Mouse (Mus musculus) midbrain, embryonic 14.5 days (tissue): ENCODE results near the gene Klhl42. TPM values are rescaled to one million over a fixed set of nuclear protein-coding genes. Genes with fewer than 3 reads are reported as not detected.
A peak's percentile ranks its signal among the peaks of the same experiment; 100 is the strongest.

Source experiments
- ATAC-seq: fragments of 200-750 bp; cut with Nextera tagmentation; 2 replicates; pipeline ENCODE4 v1.8.0; 2017; ENCODE audit warnings: moderate number of reproducible peaks, moderate library complexity; ENCODE audit not compliant: low FRiP score, low TSS enrichment
- DNase-seq: peaks from one replicate; pipeline ENCODE4 v3.0.0-alpha.2; 2015
- H3K27ac ChIP-seq: fragments of 300-500 bp; sonication (generic); replicated peaks from 2 replicates; pipeline ENCODE4 v1.5.1; 2014; ENCODE audit warnings: mild to moderate bottlenecking, low read depth, low read length, moderate library complexity
- H3K27me3 ChIP-seq: fragments of 300-500 bp; sonication (generic); 2 replicates; pipeline ENCODE4 v1.6.1; 2014; ENCODE audit warnings: low read length, control low read depth, mixed read lengths; ENCODE audit not compliant: control insufficient read depth, insufficient read depth
- H3K36me3 ChIP-seq: fragments of 300-500 bp; sonication (generic); 2 replicates; pipeline ENCODE4 v1.6.1; 2014; ENCODE audit warnings: low read length, control low read depth; ENCODE audit not compliant: control insufficient read depth, insufficient read depth
- H3K4me1 ChIP-seq: fragments of 300-500 bp; sonication (generic); 2 replicates; pipeline ENCODE4 v1.6.1; 2014; ENCODE audit warnings: mild to moderate bottlenecking, antibody characterized with exemption, low read length, control low read depth; ENCODE audit not compliant: control insufficient read depth, insufficient read depth
- H3K4me2 ChIP-seq: fragments of 300-500 bp; sonication (generic); 2 replicates; pipeline ENCODE4 v1.6.1; 2014; ENCODE audit warnings: mild to moderate bottlenecking, low read length, moderate library complexity
- H3K4me3 ChIP-seq: fragments of 300-500 bp; sonication (generic); replicated peaks from 2 replicates; pipeline ENCODE4 v1.5.1; 2014; ENCODE audit warnings: low read depth, low read length
- H3K9ac ChIP-seq: fragments of 300-500 bp; sonication (generic); replicated peaks from 2 replicates; pipeline ENCODE4 v1.6.1; 2014; ENCODE audit warnings: mild to moderate bottlenecking, low read length, moderate library complexity
- H3K9me3 ChIP-seq: fragments of 300-500 bp; sonication (generic); 2 replicates; pipeline ENCODE4 v1.6.1; 2016; ENCODE audit warnings: low read length, control low read depth, mixed read lengths; ENCODE audit not compliant: control insufficient read depth
- WGBS: fragments of 180-500 bp; shearing (Covaris S2); extraction: QIAGEN DNeasy Blood & Tissue Kit; methylation state at CpG from one replicate; pipeline ENCODE4 v1.1.7; 2014; 5-methylcytosine and 5-hydroxymethylcytosine counted together
- polyA plus RNA-seq: library from polyadenylated mRNA; unstranded; fragments of >200 nt; fragmentation: Nextera tagmentation; extraction: Ambion mirVana; gene quantifications from 2 replicates; pipeline ENCODE4 v1.2.1, GENCODE M21; 2014

Gene Klhl42
- polyA plus RNA-seq: 7.3 and 8.9 TPM in 2 replicates

- no peaks in the 10 kb centered on the region for H3K27me3 ChIP-seq
- H3K36me3 ChIP-seq: peaks cover 5% of the 10 kb centered on the region; the same call in 1 of the 2 replicates
- H3K9me3 ChIP-seq: no peaks in the 10 kb centered on the region
- ATAC-seq (peak; percentile 89), DNase-seq (peak; percentile 86)
- H3K9ac ChIP-seq: peak within 1 kb of the TSS; percentile 93
- H3K27ac ChIP-seq: peak within 1 kb of the TSS; percentile 91
- WGBS: under 1% methylated on average over 99 of the region's 99 CpGs
- peaks cover 28% of the 10 kb centered on the region; the same call in 1 of the 2 replicates for H3K4me1 ChIP-seq
- H3K4me2 ChIP-seq: peak within 1 kb of the TSS; percentile 91
- peak within 1 kb of the TSS; percentile 80 for H3K4me3 ChIP-seq
These were observed at the start of gene Klhl42 for GRCm38 (mm10) chr6:147091136-147092120. Gene Klhl42, plus strand, starts transcription at chr6:147091379.

- H3K4me3 ChIP-seq: peak within 1 kb of the TSS; percentile 93
- peaks cover 5% of the 10 kb centered on the region; the same call in 1 of the 2 replicates for H3K27me3 ChIP-seq
- peak within 1 kb of the TSS; percentile 89 for H3K27ac ChIP-seq
- DNase-seq: peak; percentile 95
- H3K4me2 ChIP-seq: peak within 1 kb of the TSS; percentile 59
- H3K9me3 ChIP-seq: no peaks in the 10 kb centered on the region
- peaks cover 15% of the 10 kb centered on the region; the same call in 1 of the 2 replicates for H3K36me3 ChIP-seq
- ATAC-seq: peak; percentile 99
- peaks cover 10% of the 10 kb centered on the region for H3K4me1 ChIP-seq
- H3K9ac ChIP-seq: peak within 1 kb of the TSS; percentile 93
- 3% methylated on average over 66 of the region's 66 CpGs for WGBS
These were observed 48.6 kb upstream of the Klhl42 start, which contains the start of gene Mrps35 for GRCm38 (mm10) chr6:147042291-147043290. Gene Mrps35, plus strand, starts transcription at chr6:147042764.

- Histone ChIP-seq H3K4me2 (peak overlapping the region; percentile 59), H3K4me1 (peaks cover 10% of the 10 kb centered on the region), H3K9ac (peak overlapping the region; percentile 93; the same call in 1 of the 2 replicates), H3K9me3 (no peaks in the 10 kb centered on the region), H3K36me3 (peaks cover 25% of the 10 kb centered on the region), H3K27ac (no peak overlapping the region), H3K27me3 (peaks cover 5% of the 10 kb centered on the region; the same call in 1 of the 2 replicates), H3K4me3 (peak overlapping the region; percentile 93)
- ATAC-seq (no peak), DNase-seq (no peak)
- 49% methylated on average over 7 of the region's 7 CpGs for WGBS
These were observed 47.5 kb upstream of the Klhl42 start for GRCm38 (mm10) chr6:147043633-147044032.

GRCm38 (mm10) chr6:147049239-147049805 is 41.9 kb upstream of the Klhl42 start:
- ATAC-seq: no peak
- no peaks in the 10 kb centered on the region for H3K27me3 ChIP-seq
- H3K4me2 ChIP-seq: no peak overlapping the region
- no peak overlapping the region for H3K9ac ChIP-seq
- no peaks in the 10 kb centered on the region for H3K9me3 ChIP-seq
- DNase-seq: no peak
- no peak overlapping the region for H3K4me3 ChIP-seq
- no peaks in the 10 kb centered on the region for H3K4me1 ChIP-seq
- peaks cover 72% of the 10 kb centered on the region for H3K36me3 ChIP-seq
- no peak overlapping the region for H3K27ac ChIP-seq
- 96% methylated on average over 13 of the region's 13 CpGs for WGBS

- no peak for DNase-seq
- Histone ChIP-seq H3K4me2 (no peak overlapping the region), H3K9me3 (no peaks in the 10 kb centered on the region), H3K4me1 (no peaks in the 10 kb centered on the region), H3K4me3 (no peak overlapping the region), H3K36me3 (peaks cover 86% of the 10 kb centered on the region), H3K9ac (no peak overlapping the region), H3K27me3 (no peaks in the 10 kb centered on the region), H3K27ac (no peak overlapping the region)
- WGBS: 95% methylated on average over 8 of the region's 8 CpGs
- ATAC-seq: no peak
These were observed 39.5 kb upstream of the Klhl42 start for GRCm38 (mm10) chr6:147051666-147052065.

GRCm38 (mm10) chr6:147052440-147052839 is 38.7 kb upstream of the Klhl42 start:
- WGBS: 90% methylated on average over 9 of the region's 9 CpGs
- no peak for DNase-seq
- no peak overlapping the region for H3K27ac ChIP-seq
- H3K4me2 ChIP-seq: no peak overlapping the region
- ATAC-seq: no peak
- H3K9me3 ChIP-seq: no peaks in the 10 kb centered on the region
- peaks cover 85% of the 10 kb centered on the region for H3K36me3 ChIP-seq
- H3K4me3 ChIP-seq: no peak overlapping the region
- H3K9ac ChIP-seq: no peak overlapping the region
- no peaks in the 10 kb centered on the region for H3K27me3 ChIP-seq
- no peaks in the 10 kb centered on the region for H3K4me1 ChIP-seq

- Histone ChIP-seq H3K9ac (no peak overlapping the region), H3K4me3 (no peak overlapping the region), H3K4me2 (no peak overlapping the region), H3K27me3 (no peaks in the 10 kb centered on the region), H3K36me3 (peaks cover 77% of the 10 kb centered on the region), H3K9me3 (no peaks in the 10 kb centered on the region), H3K27ac (no peak overlapping the region), H3K4me1 (no peaks in the 10 kb centered on the region)
- WGBS: 92% methylated on average over 19 of the region's 19 CpGs
- DNase-seq (no peak), ATAC-seq (no peak)
These were observed 37.2 kb upstream of the Klhl42 start for GRCm38 (mm10) chr6:147053785-147054646.
